Mouse (Mus musculus): ENCODE results near the gene Olfr943.

Olfr943 gene

DNA sequence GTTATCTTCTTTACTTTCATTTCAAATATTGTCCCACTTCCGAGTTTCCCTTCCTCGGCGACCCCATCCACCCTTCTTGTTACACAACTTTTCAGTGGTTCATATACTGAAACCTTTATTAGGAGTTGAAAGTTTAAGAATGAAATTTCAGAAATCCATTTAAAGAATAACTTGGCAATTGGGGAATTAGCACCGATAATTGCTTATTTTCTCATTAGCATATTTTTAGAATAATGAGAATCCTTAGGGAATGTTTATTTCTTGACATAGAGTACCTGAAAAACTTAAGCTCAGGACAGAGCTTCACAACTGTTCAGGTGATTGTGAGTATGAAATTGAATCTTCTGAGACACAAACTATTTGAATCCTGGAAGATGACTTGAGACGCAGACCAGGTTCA, at the start of gene Olfr943:
Olfr943 (plus strand) TSS at position 301 of the 400 bp plus-strand sequence.
- no peak for DNase-seq (ENCODE audit: extremely low read depth, insufficient read length, low spot score)

DNA sequence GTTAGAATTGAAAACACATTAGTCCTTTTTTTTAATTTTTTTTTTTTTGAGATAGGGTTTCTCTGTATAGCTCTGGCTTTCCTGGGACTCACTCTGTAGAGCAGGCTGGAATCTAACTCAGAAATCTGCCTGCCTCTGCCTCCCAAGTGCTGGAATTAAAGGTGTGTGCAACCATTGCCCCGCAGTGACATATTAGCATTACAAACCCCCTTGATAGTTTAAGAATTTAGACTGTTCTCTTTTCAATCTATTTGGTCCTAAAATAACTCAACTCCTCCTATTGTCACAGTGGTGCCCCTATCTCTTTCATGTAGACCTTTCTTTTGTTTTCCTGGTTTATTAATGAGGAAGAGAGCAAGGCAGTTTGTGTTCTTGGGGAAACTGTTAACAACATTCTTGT, 38.8 kb upstream of the Olfr943 start:
- no peak for DNase-seq (ENCODE audit: extremely low read depth, insufficient read length, low spot score)

DNA sequence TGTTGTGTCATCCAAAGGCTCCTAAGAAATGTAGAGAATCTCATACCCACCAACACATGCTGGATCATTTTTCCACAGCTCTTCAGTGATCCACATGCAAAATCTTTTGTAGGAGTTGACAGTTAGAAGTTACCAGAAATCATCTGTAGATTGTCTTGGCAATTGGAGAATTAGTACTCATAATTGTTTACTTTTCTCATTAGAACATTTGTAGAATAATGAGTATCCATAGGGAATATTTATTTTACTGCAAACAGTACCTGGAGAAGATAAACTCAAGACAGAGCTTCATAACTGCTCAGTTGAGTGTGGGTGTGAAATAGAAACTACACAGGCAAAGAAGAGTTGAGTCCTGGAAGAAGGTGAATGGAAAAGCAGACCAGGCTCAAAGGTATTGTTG, 38.3 kb upstream of the Olfr943 start, which contains the start of gene Olfr27:
Olfr27 (plus strand) TSS at position 301 of the 400 bp plus-strand sequence.
- no peak for DNase-seq (ENCODE audit: extremely low read depth, insufficient read length, low spot score)

DNA sequence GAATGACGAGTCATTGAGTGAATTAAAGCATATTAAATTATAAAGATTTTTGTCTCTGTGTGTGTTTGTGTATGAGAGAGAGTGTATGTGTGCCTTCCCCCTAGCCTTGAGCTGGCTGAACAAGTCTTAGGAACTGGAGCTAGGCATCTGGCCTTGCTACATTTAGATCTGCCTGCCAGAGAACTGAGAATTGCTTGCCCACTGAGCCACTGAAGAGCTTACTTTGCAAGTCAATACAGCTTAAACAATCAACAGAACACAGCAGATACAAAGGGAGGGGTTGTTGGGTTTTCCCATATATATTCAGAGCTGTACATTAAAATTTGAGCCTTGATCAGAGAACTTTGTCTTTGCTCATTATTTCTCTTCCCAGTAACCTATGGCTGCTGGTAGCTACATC, 13.7 kb upstream of the Olfr943 start:
- DNase-seq (ENCODE audit: extremely low read depth, insufficient read length, low spot score), result no peak

DNA sequence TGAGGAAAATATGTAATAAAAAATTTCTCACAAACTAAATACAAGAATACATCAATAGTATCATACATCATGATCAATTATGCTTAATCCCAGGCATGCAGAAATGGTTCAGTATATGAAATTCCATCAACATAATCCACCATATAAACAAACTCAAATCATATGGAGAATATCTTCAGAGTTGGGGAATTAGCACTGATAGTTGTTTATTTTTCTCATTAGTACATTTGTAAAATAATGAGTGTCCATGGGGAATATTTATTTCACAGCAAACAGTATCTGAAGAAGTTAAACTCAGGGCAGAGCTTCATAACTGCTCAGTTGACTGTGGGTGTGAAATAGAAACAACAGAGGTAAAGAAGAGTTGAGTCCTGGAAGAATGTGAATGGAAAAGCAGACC, 35.5 kb downstream of the Olfr943 start, which contains the start of gene Olfr944:
Olfr944 (plus strand) TSS at position 301 of the 400 bp plus-strand sequence.
- DNase-seq (ENCODE audit: extremely low read depth, insufficient read length, low spot score), result no peak
